Mouse (Mus musculus): ENCODE measurements at regions not wholly inside any gene's neighbourhood (a gene's known extent, or its start where the extent isn't known, plus 50 kb on each side); places are given as distances from the start of the nearest gene placed in this dataset.
A peak's percentile ranks its signal among the peaks of the same experiment; 100 is the strongest.

DNA sequence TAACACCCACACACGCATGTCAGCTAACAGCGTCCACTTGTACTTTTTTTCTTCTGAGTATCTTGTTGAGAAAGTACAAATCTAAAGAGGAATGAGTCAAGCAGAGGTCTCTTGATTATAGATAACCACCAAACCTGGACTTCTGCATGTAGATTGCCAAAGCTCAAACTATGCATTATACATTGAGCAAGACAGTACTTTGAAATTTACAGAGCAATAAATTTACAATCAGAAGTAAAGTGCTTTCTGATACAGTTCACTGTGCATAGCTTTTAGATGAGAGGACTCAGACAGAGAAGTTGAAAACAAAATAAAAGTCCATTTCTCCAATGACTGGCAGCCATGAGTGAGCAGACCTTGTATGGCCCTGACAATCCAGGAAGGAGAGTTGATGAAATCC, 597.0 kb downstream of the Efnb2 start:
- no peak for DNase-seq (ENCODE audit: low spot score in 2 of 2)

DNA sequence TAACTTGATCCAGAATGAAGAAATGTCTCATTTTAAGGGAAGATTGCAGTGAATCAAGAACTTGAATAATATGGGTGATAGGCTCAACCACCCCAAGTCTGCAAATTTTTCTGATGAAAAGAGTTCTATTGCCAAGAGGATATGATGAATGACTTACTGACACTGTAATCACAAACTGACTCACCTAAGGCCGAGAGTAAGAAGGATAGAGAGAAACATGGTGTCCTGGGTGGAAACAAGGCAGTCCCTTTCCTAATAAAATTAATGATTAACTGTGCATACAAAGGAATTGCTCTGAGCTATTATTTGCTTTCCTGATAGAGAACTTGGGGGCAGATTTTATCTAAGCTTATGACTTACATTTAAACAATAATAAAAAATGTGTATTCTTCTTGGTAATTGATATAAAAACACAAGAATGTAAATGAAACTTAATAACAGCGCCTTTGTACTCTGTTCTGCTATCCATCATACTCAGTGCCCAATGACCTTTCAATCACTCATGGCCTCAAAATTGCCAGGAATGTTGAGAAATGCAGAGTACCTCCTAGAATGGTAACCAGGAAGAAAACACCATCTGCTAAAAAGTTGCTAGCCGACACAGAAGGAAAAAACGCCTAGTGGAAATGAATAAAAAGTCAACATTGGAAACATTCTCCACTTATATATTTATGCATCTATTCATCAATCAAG, 606.7 kb downstream of the Efnb2 start:
- no peak for DNase-seq (ENCODE audit: low spot score in 2 of 2)

DNA sequence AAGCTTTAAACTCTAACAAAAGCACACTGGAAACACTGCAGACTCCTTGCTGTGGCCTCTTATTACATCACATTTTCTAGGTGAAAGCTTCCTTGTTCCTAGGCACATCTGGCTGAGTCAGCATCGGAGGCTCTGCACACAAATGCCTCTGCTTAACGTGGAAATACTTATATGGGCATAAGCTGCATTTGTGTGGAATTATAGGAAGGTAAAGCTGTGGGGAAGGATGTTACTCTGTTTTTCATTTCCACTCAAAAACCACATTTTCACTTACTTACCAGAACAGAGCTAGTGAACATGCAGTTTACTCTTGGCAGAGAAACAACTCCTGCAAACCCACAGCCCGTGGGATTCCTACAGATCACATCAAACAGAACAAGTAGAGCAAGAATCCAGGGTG, 609.9 kb downstream of the Efnb2 start:
- DNase-seq (ENCODE audit: low spot score in 2 of 2) = no peak

DNA sequence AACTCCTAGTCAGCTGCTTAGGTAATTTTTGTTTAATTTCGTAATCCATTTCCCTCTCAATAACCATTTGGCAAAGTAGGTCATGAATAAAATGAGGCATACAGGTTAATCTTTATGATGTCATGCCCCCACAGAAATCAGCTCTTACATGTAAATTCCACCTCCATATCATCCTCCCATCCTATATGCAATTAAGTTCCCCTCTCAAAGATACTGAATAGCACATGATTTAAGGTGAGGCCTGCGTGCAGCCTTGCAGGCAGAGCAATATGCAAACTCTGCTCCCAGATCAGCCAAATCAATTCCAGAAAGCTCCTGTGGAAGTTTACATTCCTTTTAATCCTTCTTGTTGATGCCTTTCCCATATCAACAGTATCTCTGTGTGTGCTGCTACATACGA, 610.3 kb downstream of the Efnb2 start:
- no peak for DNase-seq (ENCODE audit: low spot score in 2 of 2)

DNA sequence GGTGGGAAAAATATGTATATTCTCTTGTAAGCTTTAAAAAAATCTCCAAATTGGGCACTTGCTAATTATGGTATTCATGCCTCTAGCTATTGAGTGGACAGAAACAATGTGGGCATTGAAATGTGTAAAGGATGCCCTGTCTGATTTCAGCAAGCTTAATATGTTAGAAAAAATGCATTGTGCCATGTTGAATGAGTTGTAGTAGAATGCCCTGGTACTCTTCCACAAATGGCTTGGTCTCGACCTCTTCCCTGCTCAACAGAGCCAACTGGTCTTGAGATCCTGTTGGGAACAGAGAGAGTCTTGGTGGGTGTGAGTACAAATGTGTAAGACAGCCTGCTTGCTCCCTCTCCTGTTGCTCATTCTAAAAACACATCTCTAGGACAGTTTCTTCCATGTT, 616.1 kb downstream of the Efnb2 start:
- no peak for DNase-seq (ENCODE audit: low spot score in 2 of 2)

DNA sequence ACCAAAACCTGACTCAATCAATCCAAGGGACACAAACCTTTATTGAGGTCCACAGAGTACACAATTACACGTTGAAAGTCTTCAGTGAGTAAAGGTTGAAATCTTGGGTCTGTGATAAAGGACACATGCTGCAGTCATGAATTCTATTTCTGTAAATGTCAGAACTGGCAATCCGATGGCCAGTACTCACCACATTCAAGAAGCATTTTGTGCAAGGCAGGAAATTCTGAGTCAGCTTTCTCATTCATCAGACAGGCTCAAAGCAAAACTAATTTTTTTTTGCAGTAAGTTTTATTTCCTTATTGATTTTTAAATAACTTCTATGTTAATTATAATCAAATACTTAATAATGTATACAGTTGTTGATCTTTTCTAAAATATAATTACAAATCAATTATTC, 616.7 kb downstream of the Efnb2 start:
- no peak for DNase-seq (ENCODE audit: low spot score in 2 of 2)

DNA sequence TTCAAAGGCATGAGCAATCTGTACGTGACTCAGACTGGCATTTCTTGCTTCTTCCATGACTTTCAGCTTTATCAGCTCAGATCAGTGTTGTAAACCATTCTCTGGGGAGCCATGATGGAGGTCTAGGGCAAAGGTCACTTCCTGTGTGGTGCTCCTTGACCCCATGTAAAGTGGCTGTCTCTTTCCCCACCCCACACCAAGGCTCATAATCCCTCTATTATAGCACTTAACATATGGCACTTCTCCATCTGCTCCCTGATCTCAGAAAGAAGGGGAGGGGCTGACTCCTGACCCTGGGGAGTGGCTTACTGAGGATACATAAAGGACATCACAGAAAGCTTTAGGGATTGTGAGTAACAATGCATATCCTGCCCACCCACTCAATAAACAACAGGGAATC, 623.1 kb downstream of the Efnb2 start:
- DNase-seq (ENCODE audit: low spot score in 2 of 2) = no peak

DNA sequence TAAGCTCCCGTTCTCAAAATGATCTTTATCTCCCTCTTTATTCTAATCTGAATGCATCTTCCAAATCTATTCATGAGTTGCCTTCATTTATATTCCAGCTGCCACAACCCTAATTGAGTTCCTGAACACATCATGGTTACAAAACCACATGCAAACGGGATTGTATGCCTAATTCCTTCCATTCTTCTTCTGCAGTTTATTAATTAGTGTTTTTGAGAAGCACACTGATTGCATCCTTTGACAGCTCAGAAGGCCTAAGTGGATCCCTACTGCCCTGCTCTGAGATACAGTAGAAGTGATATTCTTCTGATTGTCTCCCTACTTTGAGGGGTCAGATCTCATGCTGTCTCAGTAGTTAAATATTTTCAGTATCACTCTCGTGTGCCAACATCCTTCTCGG, 649.9 kb downstream of the Efnb2 start:
- DNase-seq (ENCODE audit: low spot score in 2 of 2) = no peak

DNA sequence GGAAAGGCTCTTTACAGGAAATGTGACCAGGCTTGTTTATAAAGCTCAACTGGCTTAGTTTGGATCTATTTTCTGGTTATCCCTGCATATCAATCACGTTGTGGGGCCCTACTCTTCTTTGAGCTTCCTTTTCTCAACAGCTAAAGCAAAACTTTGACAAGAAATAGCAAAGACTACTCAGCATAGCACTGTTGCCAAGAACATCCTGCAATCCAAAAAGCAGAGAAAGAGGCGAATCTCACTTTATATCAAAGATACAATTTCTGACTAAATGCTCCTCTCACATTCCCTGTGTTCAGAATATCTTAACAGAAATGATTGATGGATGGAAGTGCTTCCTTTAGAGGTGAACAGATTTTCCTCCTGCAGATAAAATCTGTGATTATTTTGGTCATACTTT, 666.1 kb downstream of the Efnb2 start:
- no peak for DNase-seq (ENCODE audit: low spot score in 2 of 2)

DNA sequence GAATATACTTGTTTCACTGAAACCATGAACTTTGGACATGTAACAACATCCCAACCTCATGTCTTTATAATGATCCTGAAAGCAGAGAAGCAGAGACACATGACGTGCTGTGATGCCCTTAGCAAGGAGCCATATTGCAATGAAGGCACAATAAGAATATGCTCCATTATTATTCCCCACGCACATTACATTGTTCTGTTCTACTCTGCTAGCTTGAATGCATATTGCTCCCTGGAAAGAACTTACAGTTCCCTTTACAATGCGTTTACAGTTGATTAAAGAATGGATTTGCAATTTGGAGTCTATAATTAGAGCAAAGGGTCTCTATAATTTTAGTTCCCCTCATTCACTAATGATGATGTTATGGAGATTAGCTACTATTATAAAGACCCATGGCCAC, 672.2 kb downstream of the Efnb2 start:
- no peak for DNase-seq (ENCODE audit: low spot score in 2 of 2)

DNA sequence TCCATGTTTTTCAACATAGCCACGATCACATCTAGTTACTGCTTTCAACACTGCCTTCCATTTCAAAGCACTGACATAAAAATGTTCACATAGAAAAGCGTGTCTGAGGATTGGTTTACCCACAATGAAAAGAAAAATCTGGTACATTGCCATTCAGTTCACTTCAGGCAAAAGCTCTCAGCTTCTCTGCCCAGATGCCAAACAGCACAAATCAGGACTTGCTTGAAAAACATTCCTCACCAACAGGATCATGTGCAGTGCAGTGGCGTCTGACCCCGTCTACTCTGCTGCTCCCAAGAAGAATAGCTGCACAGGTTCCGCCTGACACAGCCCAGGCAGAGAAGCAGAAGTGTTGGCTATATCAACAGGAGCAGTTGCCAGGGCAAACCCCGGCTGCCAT, 684.0 kb downstream of the Efnb2 start:
- peak; percentile 1 to 8 for DNase-seq (ENCODE audit: low spot score in 2 of 2)

DNA sequence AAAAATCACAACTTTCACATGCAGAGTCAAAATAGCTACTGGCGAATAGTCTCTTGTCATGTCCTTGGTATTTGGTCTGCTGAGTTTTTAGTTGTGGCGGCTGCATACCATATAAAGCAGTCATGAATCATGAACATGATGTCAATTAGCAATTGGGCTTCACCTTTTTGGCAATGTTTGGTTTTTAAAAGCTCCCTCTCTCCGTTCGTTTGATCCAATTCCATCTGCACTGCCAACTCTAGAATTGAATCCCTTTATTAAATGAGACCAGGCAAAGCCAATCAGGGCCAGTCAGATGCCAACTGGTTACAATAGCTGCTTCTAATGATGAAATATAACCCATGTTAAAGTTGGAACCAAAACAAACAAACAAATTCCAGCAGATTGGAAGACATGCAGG, 687.3 kb downstream of the Efnb2 start:
- DNase-seq (ENCODE audit: low spot score in 2 of 2) = no peak

DNA sequence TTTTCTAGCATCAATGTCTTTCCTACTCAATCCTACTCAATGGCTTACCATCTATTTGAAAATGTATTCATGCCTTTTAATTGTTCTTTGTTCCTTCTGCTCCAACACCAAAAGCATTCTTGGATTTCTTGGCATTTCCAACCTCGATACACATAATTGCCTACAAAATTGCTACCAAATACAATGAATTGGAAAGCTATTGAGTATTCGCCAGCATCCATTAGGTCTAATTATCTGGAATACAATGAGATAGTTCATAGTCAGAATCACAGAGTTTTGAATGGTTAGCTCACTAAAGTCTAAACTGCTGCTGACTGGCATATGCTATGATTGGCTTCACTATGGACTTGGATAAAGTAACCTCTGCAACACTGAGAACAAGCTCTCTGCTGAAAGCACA, 696.8 kb downstream of the Efnb2 start:
- DNase-seq (ENCODE audit: low spot score in 2 of 2) = no peak

DNA sequence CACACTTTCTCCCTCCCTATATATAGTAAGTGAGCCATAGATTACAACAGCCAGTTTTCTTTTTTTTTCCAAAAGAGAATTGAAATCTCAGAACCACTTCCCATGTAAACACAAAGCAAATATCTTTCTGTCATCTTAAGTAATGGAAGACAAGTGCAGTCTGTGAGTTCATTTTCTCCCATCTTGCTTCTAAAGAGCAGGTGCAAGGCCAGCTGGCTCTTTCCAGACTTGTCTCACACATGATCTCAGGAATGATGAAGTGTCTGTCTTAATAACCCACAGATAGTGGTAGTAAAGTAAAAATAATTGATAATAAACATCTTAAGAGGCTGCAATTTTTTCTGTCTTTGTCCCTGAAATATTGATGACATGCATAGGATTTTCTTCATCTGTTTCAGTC, 704.3 kb downstream of the Efnb2 start:
- DNase-seq (ENCODE audit: low spot score in 2 of 2) = no peak

DNA sequence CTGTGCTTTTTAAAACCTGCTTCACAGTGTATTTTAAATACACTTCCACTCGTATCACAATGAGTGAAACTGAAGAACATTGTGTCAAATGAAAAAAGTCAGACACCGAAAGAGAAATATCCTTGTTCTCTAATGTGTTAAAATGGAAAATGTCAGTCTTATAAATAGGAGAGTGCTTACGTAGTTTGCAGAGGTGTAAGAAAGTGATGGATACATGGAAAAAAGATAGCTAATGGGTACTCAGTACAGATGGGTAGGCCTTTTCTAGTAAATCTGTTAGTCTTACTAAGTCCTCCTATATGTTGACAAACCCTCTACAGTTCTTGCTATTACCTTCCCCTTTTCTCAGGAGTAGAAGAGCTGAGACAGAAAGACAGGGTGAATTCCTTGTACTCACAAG, 706.2 kb downstream of the Efnb2 start:
- DNase-seq (ENCODE audit: low spot score in 2 of 2) = no peak

DNA sequence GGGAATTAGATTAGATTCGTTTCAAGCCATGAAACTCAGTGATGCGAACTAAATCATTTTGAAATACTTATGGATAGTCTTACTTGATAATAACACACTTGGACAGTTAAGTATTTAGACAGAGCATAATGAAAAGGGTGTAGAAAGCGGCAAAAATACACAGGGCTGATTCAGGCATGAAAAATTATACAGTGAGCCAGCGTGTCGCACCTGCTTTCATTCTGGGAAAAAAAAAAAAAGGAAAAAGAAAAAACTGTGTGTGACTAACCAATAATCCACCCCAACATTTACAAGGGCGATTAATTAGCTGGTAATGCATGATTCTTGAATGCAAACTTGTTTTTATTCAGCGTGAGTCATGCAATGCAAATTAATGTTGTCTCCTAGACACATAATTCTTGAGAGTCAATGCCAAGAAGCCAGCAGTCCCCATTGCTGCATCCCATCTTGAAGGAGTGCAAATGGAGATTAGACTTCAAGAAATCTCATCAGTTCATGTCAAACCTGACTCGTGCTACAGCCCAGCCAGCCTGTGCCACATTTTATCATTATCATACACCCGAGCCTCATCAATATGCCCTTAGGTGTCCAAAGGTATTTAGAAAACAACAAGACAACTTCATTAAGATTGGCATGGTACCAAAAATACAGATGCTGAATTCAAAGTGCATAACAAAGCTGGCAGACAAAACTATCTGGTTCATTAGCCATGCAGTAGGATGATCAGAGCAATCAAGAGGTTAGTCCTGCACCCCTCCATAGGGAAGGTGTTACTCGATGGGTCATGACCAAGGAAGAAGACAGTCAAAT, 714.9 kb downstream of the Efnb2 start:
- no peak for DNase-seq (ENCODE audit: low spot score in 2 of 2)

DNA sequence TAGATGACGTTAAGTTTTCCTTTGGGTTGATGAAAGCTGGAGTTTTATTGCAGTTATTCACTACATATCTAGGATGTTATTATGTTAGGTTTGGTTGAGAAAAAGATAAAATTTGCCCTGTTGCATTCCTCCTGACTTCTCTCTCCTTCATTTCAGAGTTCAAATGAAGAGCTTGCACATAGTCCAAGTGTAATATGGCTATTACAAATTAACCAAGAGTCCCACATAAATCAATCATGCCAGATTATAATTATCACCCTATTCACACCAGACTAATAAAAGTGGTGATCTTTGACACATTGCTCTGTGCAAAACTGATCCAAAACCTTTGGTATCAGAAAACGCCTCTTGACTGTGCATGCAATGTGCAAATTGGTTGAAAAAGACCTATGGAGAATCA, 724.4 kb downstream of the Efnb2 start:
- DNase-seq (ENCODE audit: low spot score in 2 of 2) = no peak

DNA sequence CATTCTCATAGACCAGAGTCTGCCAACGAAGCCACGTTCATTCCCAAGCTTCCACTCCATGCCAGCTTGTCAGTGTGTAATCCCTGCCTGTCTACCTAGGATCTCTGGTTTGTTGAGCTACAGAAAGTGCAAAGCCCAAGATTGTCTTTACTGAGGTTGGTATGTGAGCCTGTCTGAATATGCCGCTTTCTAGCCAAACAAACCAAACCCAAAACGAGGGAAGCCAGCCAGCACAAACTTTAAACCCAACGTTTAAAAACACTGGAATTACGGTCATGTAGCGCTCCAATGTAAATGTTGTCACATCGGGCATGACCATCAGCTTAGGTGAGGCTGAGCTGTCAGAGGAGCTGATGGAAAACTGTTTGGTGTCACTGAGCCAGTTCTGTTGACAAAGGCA, 741.6 kb downstream of the Efnb2 start:
- no peak for DNase-seq (ENCODE audit: low spot score in 2 of 2)

DNA sequence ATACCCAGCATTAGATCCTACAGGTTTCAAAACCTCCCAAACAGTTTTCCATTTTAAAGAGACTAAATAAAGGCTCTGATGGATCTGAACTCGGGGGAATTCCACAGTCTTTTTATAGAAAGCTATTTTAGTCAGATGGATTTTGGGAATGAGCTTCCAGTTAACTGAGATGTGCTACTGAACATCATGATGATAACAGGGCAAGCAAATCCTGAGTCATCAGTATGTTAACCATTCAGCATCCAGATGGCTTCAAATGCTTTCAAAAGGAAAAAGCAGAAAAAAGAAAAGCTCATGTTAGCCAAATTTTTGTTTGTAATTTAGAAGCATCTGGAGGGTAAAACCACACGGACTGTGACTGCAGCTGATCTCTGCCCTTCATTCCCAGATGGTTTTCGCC, 766.7 kb downstream of the Efnb2 start:
- DNase-seq (ENCODE audit: low spot score in 2 of 2) = no peak

DNA sequence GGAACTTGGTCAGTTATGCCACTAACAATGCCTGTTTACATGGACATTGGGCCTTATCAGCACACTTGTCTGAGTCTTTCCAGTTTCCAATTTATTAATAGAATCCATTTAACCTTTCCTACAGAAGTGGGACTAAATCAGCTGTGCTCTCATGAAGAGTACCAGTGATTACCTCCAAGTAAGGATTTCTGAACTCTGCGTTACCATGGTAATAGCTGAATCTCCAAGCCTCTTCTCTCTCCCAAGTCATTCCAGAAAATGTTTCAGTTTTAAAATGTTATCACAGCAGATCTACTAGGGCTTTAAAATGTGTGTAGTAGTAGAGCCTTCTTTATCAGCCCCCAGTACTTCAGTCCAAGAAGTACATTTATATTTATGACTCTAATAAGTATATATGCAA, 807.9 kb downstream of the Efnb2 start:
- no peak for DNase-seq (ENCODE audit: low spot score in 2 of 2)

DNA sequence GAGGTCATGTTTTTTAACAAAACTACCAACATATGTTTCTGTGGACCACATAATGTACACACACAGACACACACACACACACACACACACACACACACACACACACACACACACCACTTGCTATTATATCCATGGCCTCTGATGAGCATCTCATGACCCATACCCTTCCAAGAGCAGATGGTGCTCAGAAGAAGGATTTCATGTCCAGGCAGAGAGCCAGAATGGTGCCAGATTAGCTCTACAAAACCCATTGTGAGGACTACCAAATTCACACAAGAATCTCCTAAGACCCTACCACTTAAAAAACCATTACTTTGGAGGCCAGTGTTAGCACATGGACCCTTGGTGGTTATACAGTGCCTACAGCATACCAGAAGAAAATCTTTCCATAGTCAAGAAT, 810.5 kb downstream of the Efnb2 start:
- DNase-seq (ENCODE audit: low spot score in 2 of 2) = no peak

DNA sequence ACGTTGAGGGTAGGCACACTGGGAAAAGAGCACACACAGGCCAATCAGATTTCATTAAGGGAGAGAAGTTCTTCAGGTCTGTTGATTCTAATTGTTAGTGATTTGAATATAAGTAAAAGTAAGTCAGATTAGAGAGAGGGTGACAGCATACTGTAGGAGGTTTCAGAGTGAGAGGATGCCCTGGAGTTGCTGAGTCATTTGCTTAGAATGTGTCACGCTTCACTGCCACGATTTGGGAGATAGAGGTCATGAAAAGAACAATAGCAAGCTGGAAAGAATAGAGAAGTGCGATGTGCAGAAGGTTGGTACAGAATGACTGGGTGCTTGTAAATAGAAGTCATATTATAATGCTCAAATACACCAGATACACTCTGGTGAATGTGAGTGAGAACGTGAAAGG, 829.1 kb downstream of the Efnb2 start:
- no peak for DNase-seq (ENCODE audit: low spot score in 2 of 2)

DNA sequence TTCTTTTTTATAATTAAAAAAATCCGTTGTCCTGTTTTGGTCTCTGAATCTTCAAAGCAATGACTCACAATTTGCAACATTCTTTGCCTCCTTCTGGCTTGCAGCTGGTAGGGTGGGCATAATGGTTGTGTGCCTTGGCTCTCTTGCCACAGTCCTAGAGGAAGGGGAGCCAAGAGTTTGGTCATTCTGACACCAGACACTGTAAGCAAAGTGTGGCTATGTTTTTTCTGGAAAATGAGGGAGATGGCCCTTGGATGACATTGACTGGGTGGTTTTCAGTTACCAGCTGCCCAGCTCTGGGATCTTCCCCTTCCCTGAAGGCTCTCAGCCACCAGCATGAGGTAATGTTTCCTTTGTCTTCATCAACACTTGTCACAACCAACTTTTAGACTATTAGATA, 833.2 kb downstream of the Efnb2 start:
- no peak for DNase-seq (ENCODE audit: low spot score in 2 of 2)

DNA sequence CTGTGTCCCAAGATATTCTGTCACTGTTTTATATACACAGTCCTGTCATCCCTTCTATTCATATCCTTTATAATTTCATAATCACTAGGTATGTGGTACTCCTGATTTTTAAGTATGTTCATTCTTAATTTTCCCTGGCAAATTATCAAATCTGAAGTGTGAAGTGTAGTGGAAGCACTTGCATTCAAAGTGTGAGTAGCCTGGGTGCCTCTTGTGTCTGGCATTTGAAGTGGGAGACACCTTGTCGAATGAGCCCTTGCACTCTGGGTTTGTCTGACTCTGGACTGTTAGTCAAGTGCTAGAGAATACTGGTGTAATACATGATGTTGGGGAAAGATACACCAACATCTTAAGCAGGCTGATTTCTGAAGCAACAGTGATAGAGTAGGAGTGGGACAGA, 852.6 kb downstream of the Efnb2 start:
- DNase-seq (ENCODE audit: low spot score in 2 of 2) = no peak
